35 mouse cellular contexts compared by ENCODE assay signal in the genomic region with DNA sequence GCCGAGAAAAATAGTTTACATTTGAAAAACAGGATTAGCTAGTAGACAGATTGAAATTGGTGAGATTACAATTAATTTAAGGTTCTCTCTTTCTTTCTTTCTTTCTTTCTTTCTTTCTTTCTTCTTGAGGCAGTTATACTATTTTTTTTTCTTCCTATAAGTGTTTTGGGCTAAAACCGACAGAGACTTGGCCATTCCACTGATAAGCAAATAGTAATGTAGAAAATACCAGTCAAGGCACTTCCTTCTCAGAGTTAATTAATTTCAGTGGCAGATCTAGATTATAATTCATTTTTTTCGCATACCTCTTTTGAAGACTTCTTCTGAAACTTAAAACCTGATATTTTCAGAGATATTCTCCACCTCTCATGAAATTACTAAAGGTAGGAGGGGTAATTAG.
"Had no signal": no experiment of that assay in that cellular context is flagged by ENCODE, and none has a peak within 500 bp of the region (broad histone marks: within the 10 kb centered on the region; RNA-seq: fewer than 3 reads in every experiment).

No protein-coding gene starts in this region.

- H3K9me3 ChIP-seq: heart, embryonic 12.5 days; heart, embryonic 13.5 days; heart, embryonic 15.5 days; hindbrain, embryonic 10.5 days; hindbrain, embryonic 12.5 days; hindbrain, embryonic 13.5 days; hindbrain, embryonic 15.5 days; intestine, embryonic 15.5 days; kidney, embryonic 15.5 days had no signal

- H3K27ac ChIP-seq: heart, embryonic 13.5 days; heart, embryonic 15.5 days; hindbrain, embryonic 10.5 days; hindbrain, embryonic 15.5 days; hindbrain, postnatal 0 days; intestine, embryonic 15.5 days; kidney, embryonic 15.5 days; kidney, postnatal 0 days; layer of hippocampus, adult 2 months; left cerebral cortex, adult 2 months had no signal

- H3K4me3 ChIP-seq: heart, embryonic 12.5 days; heart, embryonic 13.5 days; heart, embryonic 15.5 days; hindbrain, embryonic 10.5 days; hindbrain, embryonic 12.5 days; hindbrain, embryonic 13.5 days; hindbrain, embryonic 15.5 days; intestine, embryonic 15.5 days; kidney, embryonic 15.5 days; layer of hippocampus, adult 2 months; left cerebral cortex, adult 2 months had no signal

- H3K27me3 ChIP-seq: heart, embryonic 12.5 days; heart, embryonic 13.5 days; heart, embryonic 15.5 days; hindbrain, embryonic 12.5 days; hindbrain, embryonic 13.5 days; hindbrain, embryonic 15.5 days; intestine, embryonic 15.5 days; kidney, embryonic 15.5 days had no signal

- DNase-seq: heart, postnatal 10 days; heart, postnatal 14 days; heart, postnatal 36 days; heart, postnatal 4 days; kidney, adult 11 months; kidney, adult 18-20 months; kidney, adult 2 months; kidney, adult 8-10 months; kidney, adult 9 months; kidney, postnatal 10 days; kidney, postnatal 14 days; kidney, postnatal 25 days; kidney, postnatal 36 days; kidney, postnatal 4 days; layer of hippocampus, adult 9-11 months; layer of hippocampus, postnatal 36 days had no signal

- ATAC-seq: hindbrain, embryonic 16.5 days; hindbrain, postnatal 0 days; inflammation-experienced regulatory T-cells, adult 6 months; intestine, embryonic 15.5 days; intestine, embryonic 16.5 days; intestine, postnatal 0 days had no signal

- H3K36me3 ChIP-seq: hindbrain, embryonic 15.5 days; intestine, embryonic 15.5 days had no signal

- H3K4me2 ChIP-seq: heart, embryonic 11.5 days; heart, embryonic 12.5 days; heart, embryonic 13.5 days; heart, embryonic 15.5 days; hindbrain, embryonic 12.5 days; hindbrain, embryonic 13.5 days; hindbrain, embryonic 14.5 days; hindbrain, embryonic 15.5 days; intestine, embryonic 15.5 days; kidney, embryonic 15.5 days had no signal

- H3K9ac ChIP-seq: heart, embryonic 12.5 days; heart, embryonic 13.5 days; heart, embryonic 15.5 days; hindbrain, embryonic 12.5 days; hindbrain, embryonic 13.5 days; hindbrain, embryonic 14.5 days; hindbrain, embryonic 15.5 days; intestine, embryonic 15.5 days; kidney, embryonic 15.5 days had no signal
